Mouse (Mus musculus) heart, postnatal 4 days (tissue): ENCODE measurements around the gene CN725425. TPM values are rescaled to one million over a fixed set of nuclear protein-coding genes. Genes with fewer than 3 reads are reported as not detected.

ENCODE experiments used
- DNase-seq: peaks from one replicate; pipeline ENCODE4 v3.0.0; 2021
- total RNA-seq, 2 experiments: library from RNA; stranded (reverse); gene quantifications; 2 replicates each; pipeline ENCODE4 v1.2.3; 2021

Gene CN725425
- not detected for total RNA-seq

DNA sequence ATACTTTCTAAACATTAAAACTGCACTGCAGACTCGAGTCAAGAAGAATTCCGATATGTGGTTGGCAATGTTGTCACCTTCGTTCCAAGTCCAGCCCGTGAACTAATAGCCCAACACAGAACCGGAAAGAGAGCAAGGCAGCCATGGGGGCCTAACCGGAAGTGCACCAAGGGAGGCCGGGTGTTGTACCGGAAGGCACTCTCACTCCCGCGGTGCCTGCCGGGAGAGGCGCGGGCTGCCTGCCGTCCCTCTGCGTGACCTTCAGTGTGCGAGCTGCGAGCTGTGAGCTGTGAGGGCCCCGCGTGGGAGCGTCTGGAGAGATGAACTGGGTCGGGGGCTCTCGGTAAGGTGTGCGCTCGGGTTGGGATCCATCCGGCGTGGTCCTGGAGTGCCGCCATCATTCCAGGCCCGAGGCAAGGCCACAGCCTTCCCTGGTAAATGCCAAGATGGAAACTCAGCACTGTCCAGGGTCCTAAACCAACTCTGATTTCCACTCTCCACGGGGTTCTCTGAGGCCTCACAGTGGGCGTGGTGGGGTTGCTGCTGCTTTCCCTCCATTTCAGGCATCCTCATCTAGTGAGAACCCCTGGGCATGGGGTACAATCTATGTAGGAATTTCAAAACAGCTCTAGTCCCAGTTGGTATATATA lies at the start of gene CN725425:
Gene CN725425, plus strand, starts transcription at position 239 of the 650 bp plus-strand sequence.
- DNase-seq: no peak

- DNase-seq: peak; percentile 27
Observed at GRCm38 (mm10) chr15:91152592-91152991, 46.7 kb upstream of the CN725425 start.

GRCm38 (mm10) chr15:91153311-91153710 lies 46.0 kb upstream of the CN725425 start:
- no peak for DNase-seq

DNA sequence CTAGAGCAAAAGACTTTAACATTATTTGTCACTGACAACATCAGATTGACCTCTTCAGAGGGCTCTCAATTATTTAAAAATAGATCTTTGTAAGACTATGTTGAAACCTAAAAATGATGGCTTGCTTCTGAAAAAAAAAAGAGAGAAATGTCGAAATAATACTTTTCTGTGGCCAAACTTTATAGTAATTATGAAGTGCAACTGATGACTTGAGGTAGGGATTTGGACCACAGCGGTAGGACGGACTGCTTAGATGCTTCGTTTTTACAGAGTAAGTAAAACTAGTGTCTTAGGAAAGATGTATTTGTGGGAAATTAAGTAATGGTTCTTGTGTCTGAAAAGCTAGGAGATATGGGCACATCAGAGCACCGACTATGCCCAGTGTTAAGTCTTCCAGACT lies 38.1 kb upstream of the CN725425 start:
- DNase-seq: no peak

GRCm38 (mm10) chr15:91163454-91163853 lies 35.8 kb upstream of the CN725425 start:
- no peak for DNase-seq

DNA sequence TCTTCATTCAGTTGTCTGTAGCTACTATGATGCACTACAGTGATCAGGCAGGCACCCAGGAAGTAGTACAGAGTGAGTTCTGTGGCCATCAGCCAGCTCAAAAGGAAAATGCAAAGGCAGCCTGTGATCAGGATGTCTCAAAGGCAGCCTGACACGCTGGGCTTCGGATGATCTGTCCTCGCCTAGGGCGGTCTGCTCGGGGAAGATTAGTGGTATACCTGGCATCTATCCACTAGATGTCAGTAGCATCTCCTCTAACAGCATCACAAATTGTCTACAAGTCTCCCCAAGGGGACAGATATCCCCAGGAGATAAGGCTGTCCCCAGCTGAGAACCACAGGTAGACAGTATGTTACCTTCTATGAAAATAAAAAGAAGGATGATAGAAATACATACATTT lies 34.3 kb upstream of the CN725425 start:
- peak; percentile 15 for DNase-seq

DNA sequence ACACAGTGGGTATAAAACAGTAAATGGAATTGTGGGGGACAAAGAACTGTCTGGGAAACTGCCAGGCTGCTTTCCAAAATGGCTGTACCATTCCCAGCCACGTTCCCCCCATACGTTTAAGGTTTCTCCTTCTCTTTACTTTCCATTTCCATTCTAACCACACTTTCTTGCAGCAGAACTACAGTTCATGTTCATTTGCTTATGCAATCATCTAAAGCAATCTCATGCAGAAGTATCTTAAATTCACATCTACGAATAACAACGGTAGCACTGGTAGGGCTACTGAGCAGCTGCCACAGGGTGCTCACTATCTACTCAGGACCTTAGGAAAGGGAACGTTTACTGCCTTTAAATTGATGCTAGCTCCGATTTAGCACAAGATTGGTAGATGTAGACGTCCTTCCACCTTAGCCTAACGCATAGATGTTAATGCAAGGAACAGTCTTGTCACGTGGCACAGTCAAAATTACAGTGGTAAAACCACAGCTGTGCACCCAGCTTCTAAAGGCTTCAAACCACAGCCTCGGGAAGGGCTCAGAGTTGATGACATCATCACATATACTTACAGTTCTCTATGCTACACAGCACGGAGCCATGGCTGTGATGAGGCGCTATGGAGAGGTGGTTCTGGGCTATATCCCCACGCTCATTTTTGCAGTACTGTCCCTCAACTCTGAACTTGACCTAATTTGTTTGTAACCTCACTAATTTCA lies 31.3 kb upstream of the CN725425 start:
- no peak for DNase-seq

- no peak for DNase-seq
Observed at GRCm38 (mm10) chr15:91170602-91171328, 28.5 kb upstream of the CN725425 start.

DNA sequence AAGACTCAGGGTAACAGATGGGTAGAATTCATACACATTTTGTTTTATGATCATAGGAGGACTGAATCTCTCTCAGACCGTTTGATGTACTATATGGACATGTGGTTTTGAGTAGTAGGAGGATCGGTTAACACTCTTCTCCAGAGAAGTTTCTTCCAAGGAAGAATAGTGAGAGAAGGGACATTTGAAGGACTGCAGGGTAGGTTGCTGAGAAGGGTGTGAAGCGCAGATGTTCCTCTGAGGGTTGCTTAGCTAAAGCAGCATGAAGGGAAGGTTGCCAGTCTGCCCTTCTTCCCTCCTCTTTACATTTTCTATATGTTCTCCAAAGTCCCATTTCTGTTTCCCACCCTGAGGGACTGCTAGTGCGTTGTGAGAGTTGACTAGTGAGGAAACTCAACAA lies 28.0 kb upstream of the CN725425 start:
- no peak for DNase-seq

- no peak for DNase-seq
Observed at GRCm38 (mm10) chr15:91172193-91172592, 27.1 kb upstream of the CN725425 start.

DNA sequence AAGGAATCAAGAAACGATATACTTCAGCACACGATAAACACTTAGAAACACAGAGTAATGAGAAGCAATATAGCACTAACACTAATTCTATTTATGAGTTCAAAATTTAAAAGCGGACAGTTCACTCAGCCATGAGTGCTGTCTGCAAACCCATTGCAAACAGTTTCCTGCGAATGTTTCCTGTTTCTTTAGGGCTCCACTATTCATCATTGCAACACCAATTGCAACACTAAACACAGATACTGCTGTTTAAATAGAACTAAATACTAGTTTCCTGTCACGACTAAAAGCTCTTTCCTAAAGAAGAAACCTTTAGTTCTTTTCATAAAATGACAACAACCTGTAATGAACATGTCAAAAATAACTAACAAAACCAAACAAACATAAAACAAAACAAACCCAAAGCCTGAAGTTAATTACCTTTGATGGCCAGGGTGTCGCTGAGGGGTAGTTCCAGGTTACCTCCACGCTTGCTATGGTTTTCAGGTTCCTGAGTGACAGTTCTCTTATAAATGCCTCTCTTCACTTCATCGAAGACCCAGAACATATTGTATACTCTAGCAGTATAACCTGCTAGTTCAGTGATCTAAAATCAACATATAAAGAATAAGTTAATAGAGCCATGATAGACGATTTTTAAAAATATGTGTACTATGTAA lies 20.5 kb upstream of the CN725425 start:
- DNase-seq: no peak

- DNase-seq: no peak
Observed at GRCm38 (mm10) chr15:91179911-91180622, 19.2 kb upstream of the CN725425 start.

GRCm38 (mm10) chr15:91186358-91186757 lies 12.9 kb upstream of the CN725425 start:
- DNase-seq: no peak

- no peak for DNase-seq
Observed at GRCm38 (mm10) chr15:91190026-91190425, 9.3 kb upstream of the CN725425 start.

- DNase-seq: no peak
Observed at GRCm38 (mm10) chr15:91190519-91191207, 8.6 kb upstream of the CN725425 start.

DNA sequence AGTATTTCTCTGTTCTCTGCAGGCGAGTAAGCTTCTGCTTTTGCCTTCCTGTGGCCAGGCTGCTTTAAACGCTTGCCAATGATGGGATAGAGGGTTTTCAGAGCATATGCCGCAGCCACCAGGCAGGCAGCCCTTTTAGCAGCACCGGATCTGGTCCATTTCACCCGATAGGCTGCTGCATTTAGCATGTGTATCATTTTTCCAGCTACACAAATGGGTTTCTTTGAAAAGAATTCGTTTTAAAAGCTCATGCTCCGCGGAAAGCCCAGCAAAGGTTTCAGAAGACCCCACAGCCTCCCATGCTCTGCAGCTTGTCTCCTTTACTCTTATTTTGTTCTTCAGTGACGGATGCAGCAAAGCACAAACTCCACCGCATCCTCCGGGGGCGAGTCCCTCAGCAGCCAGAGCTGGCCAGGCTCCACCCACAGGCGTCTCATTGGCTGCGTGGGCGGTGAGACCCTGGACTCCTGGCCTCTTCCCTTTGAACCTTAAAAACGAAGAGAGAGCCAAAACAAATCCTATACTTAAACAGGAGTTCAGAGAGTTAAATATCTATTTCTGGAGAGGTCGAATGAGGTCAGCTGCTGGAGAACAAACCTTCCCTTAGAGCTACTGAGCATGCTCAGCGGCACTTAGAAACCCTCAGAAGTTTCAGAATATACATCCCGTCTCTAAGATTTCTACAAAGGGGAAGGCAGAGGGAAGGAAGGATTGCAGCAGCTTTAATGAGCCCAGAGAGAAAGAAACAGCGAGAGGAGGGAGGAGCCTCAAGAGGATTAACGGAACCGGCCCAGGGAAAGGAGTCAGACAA lies 7.7 kb upstream of the CN725425 start, which contains the start of gene Abcd2:
Gene Abcd2, minus strand, starts transcription at position 388 of the 811 bp plus-strand sequence.
- peak; percentile 77 for DNase-seq

- no peak for DNase-seq
Observed at GRCm38 (mm10) chr15:91192223-91192598, 7.1 kb upstream of the CN725425 start.

GRCm38 (mm10) chr15:91200833-91201232 lies 1.5 kb downstream of the CN725425 start:
- DNase-seq: no peak

- DNase-seq: no peak
Observed at GRCm38 (mm10) chr15:91202486-91202885, 3.2 kb downstream of the CN725425 start.

DNA sequence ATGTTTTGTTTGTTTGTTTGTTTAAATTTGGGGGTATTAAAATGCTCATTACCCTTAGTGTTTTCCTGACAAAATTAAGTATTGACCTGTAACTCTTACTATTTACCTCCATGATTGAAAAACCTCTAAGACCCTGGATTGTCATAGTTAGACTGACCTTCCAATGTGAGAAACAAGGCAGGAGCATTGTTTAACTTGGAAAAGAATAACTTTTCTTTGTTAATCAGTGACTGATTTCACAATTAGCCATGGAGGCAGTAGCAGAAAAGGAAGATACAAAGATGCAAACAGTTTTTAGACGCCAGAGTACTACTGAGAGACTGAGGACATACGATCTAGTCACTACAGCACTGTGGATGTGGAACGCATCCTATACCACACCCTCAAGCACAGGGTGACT lies 4.2 kb downstream of the CN725425 start:
- DNase-seq: no peak

- no peak for DNase-seq
Observed at GRCm38 (mm10) chr15:91206518-91206917, 7.2 kb downstream of the CN725425 start.
